Mouse (Mus musculus): ENCODE measurements at regions not wholly inside any gene's neighbourhood (a gene's known extent, or its start where the extent isn't known, plus 50 kb on each side); places are given as distances from the start of the nearest gene placed in this dataset.

GRCm38 (mm10) chr1:137636321-137636944, 539.1 kb downstream of the Ptprc start:
- no peak for DNase-seq (ENCODE audit: low spot score)

GRCm38 (mm10) chr1:137635781-137636180, 539.7 kb downstream of the Ptprc start:
- no peak for DNase-seq (ENCODE audit: low spot score)

GRCm38 (mm10) chr1:137631546-137631945, 544.0 kb downstream of the Ptprc start:
- peak; percentile 25 for DNase-seq (ENCODE audit: low spot score)

- no peak for DNase-seq (ENCODE audit: low spot score)
Observed at GRCm38 (mm10) chr1:137620672-137621071, 554.8 kb downstream of the Ptprc start.

DNA sequence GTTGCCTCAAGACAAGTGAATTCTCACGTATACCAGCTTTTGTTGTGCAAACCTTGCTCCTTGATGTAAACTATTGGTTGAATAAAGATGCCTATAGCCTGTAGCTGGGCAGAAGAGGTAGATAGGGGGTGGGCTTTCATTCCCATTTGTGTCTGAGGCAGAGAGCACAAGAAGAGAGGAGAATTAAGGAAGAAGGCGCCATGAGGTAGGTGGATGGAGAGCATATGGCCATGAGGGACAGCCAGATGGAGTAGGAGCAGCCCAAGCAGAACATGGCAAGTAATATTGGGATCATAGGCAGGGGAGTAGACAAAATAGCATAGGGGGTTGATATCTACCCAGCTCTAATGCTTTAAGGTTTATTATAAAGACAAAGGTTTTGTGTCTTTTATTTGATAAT, 557.3 kb downstream of the Ptprc start:
- no peak for DNase-seq (ENCODE audit: low spot score)

GRCm38 (mm10) chr1:137617513-137617912, 558.0 kb downstream of the Ptprc start:
- no peak for DNase-seq (ENCODE audit: low spot score)

GRCm38 (mm10) chr1:137606716-137607115, 568.8 kb downstream of the Ptprc start:
- DNase-seq (ENCODE audit: low spot score): no peak

DNA sequence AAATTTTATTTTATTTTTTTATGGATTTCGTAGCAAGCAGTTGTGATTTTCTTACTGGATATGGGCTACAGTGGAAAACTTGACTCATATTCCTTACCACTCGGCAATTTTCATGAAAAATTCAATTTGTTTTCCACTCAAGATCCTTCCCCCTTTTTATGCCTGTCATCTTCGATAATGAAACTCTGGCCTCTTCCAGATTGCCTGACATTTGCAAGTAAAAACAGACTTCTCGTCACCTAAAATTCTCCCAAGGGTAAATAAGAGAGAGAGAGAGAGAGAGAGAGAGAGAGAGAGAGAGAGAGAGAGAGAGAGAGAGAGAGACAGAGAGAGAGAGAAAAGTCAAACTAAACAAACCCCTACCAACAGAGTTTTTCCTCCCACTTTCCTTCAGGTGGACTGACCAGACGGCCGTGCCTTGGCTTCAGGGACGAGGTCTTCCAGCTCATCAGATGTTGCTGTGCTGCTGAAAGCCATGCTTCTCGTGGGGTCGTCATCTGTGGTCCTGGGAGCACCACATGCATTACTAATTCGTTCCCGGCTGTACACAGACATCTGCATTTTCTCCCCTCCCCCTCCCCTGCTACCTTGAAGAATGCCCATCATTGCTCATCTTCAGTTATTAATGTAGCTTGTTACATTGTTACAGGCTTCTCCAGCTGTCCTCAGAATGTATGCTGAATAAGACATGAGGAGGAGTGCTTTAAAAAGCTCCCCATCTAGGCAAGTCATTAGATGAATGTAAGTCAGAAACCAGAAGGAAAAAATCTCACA, 569.4 kb downstream of the Ptprc start:
- DNase-seq (ENCODE audit: low spot score): peak; percentile 71

- no peak for DNase-seq (ENCODE audit: low spot score)
Observed at GRCm38 (mm10) chr1:137593732-137594131, 581.8 kb downstream of the Ptprc start.

DNA sequence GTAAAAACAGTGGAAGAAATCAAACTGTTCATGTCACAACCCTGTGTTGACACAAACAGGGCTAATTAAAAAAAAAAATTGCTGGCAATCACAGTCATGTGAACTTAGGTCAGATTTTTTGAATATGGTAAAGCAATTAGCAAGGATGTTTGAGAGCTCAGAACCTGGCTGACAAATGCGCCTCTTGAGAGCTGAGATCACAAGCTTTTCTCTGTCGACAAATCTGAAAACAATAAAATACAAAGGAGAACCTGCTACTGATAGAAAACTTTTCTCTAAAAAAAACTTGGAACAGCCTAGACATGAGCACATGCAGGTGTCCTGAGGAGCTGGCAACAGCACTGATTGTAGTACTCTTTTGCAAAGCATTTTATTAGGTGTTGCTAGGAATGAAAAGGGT, 583.6 kb downstream of the Ptprc start:
- DNase-seq (ENCODE audit: low spot score): no peak

DNA sequence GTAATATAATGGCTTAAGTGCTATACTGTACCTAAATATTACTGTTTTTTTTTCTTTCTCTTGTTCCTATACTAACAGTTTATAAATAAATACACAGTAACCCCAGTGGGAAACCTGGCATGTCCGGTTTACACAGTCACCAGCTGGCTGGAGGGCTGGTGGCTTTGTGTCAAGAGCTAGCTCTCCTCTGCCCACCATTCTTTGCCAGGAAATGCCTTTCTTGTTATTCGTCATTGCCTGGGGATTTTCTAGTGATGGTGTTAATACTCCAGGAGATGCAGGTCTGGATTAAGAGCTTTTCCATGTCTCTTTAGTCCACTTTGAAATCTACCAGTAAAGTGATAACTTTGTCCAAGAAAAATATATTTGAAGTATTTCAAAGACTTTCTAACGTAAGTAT, 584.2 kb downstream of the Ptprc start:
- DNase-seq (ENCODE audit: low spot score): no peak

DNA sequence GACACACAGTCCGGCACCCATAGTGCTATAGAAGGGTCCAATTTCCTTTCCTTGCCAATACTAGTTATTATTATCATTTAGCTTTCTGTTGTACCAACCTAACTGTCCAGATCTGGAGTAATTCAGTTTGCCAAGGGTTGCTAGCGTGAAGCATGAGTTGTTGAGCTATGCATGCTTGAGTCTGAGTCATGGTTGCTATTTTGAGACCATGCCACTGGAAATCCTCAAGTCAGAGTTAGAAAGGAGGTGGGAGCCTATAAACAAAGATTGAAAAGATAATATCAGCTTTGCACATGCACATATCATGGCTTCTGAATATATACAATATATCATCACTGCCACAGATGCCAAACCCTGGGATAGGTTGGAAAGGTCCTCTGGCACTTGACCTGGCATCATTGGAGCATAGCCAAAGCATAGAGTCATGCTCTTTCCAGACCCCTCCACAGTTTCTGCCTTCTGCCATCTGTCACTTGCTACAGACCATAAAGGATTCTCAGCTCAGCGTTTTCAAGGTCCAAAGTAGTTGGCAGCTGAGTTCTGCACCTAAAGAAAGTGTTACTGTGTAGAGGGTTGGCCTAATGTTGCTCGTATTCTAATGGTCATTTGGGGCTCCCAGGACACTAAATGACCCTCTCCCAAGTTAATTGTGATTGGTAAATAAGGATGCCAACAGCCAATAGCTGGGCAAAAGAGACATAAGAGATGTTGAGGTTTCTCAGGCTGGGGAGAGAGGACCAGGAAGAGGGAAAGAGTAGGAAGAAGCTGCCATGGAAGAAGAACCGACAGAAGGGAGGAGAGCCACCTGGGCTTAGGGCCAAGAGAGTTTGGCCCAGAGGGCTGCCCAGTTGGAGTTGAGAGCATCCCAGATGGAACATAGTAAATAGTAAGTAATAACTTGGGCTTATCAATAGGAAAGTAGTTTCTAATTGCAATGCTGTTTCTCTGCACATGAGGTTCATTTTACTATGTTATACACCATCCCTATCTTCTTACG, 586.9 kb downstream of the Ptprc start:
- no peak for DNase-seq (ENCODE audit: low spot score)

DNA sequence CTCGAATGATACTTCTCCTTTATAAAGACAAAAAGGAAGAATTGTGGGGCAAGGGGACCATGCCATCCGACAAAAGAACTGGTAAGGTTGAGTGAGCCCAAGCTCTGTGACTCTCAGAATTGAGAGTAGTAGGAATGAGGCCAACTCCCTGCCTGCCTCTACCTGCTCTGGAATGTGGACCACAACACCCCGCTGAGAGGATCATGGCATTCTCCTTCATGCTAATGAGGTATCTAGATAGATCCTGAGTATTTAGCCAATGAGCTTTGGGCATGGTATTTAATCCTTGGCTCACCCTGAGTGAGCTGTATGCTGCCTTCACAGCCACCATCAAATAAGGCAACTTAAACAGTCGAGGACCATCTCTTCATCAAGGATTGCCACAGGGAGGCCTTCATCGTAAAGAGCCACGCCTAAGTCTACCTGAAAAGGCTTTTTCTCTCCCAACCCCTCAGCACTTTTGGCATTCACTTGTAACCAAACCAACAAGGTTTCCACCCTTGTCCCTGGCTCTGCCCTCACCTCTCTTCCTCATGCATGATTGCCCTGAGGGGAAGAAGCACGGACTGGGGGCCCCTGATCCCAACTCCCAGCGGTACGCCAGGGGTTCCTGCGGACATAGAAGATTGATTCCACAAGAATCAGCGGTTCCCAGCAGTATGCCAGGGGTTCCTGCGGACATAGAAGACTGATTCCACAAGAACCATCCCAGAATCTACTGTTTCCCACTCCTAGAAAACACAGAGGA, 587.9 kb downstream of the Ptprc start:
- DNase-seq (ENCODE audit: low spot score): no peak

- no peak for DNase-seq (ENCODE audit: low spot score)
Observed at GRCm38 (mm10) chr1:137584696-137585095, 590.8 kb downstream of the Ptprc start.

GRCm38 (mm10) chr1:137584104-137584675, 591.3 kb downstream of the Ptprc start:
- no peak for DNase-seq (ENCODE audit: low spot score)

GRCm38 (mm10) chr1:137577639-137578038, 597.9 kb downstream of the Ptprc start:
- no peak for DNase-seq (ENCODE audit: low spot score)

GRCm38 (mm10) chr1:137576174-137576573, 599.3 kb downstream of the Ptprc start:
- DNase-seq (ENCODE audit: low spot score): no peak

DNA sequence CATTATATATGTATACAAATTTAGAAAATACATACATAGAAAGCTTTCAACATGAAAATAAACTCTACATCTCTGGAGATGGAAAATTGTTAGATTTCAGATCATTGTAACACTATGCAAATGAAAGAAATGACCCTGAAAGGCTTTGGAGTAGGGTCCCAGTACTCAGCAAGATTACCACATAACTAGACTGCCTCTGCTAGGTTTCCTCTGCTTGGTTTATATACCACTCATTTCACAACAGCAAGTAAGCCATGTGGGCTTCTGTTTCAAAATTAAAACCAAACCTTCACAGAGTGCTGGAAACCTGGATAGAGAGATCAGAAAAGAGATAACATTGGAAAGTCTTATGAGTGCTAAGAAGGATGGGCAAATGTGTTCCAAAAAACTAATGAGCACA, 600.1 kb downstream of the Ptprc start:
- no peak for DNase-seq (ENCODE audit: low spot score)

- DNase-seq (ENCODE audit: low spot score): no peak
Observed at GRCm38 (mm10) chr1:137571905-137572865, 603.3 kb downstream of the Ptprc start.

- DNase-seq (ENCODE audit: low spot score): no peak
Observed at GRCm38 (mm10) chr1:137571190-137571904, 604.2 kb downstream of the Ptprc start.
